Mouse (Mus musculus) neural tube, embryonic 11.5 days (tissue): ENCODE results near the gene Sh3bp4. TPM values are rescaled to one million over a fixed set of nuclear protein-coding genes. Genes with fewer than 3 reads are reported as not detected.
A peak's percentile ranks its signal among the peaks of the same experiment; 100 is the strongest.

Experiments used
- ATAC-seq: fragments of 200-750 bp; cut with Nextera tagmentation; 2 replicates; pipeline ENCODE4 v1.8.0; 2017; ENCODE audit warnings: moderate number of reproducible peaks, mild to moderate bottlenecking, moderate TSS enrichment, moderate library complexity; ENCODE audit not compliant: insufficient read depth, low FRiP score, low TSS enrichment
- DNase-seq: peaks from one replicate; pipeline ENCODE4 v3.0.0-alpha.2; 2015; ENCODE audit warnings: low spot score
- H3K27ac ChIP-seq: fragments of 300-500 bp; sonication (generic); 2 replicates; pipeline ENCODE4 v1.5.1; 2014; ENCODE audit warnings: low read depth, mild to moderate bottlenecking, low read length
- H3K27me3 ChIP-seq: fragments of 300-500 bp; sonication (generic); 2 replicates; pipeline ENCODE4 v1.6.1; 2014; ENCODE audit warnings: mild to moderate bottlenecking, low read length, mixed read lengths; ENCODE audit not compliant: control insufficient read depth, insufficient read depth
- H3K36me3 ChIP-seq: fragments of 300-500 bp; sonication (generic); 2 replicates; pipeline ENCODE4 v1.6.1; 2014; ENCODE audit warnings: mild to moderate bottlenecking, low read length, moderate library complexity, mixed read lengths; ENCODE audit not compliant: control insufficient read depth, insufficient read depth
- H3K4me1 ChIP-seq: fragments of 300-500 bp; sonication (generic); 2 replicates; pipeline ENCODE4 v1.6.1; 2014; ENCODE audit warnings: low read length, mixed read lengths; ENCODE audit not compliant: control insufficient read depth, insufficient read depth
- H3K4me2 ChIP-seq: fragments of 300-500 bp; sonication (generic); 2 replicates; pipeline ENCODE4 v1.6.1; 2014; ENCODE audit warnings: low read depth, mild to moderate bottlenecking, moderate library complexity
- H3K4me3 ChIP-seq: fragments of 300-500 bp; sonication (generic); 2 replicates; pipeline ENCODE4 v1.5.1; 2014; ENCODE audit warnings: low read depth, low read length
- H3K9ac ChIP-seq: fragments of 300-500 bp; sonication (generic); 2 replicates; pipeline ENCODE4 v1.6.1; 2014; ENCODE audit warnings: mild to moderate bottlenecking, low read length
- H3K9me3 ChIP-seq: fragments of 300-500 bp; sonication (generic); 2 replicates; pipeline ENCODE4 v1.6.1; 2016; ENCODE audit warnings: low read length; ENCODE audit not compliant: control insufficient read depth
- WGBS: fragments of 180-500 bp; shearing (Covaris S2); extraction: QIAGEN DNeasy Blood & Tissue Kit; methylation state at CpG from one replicate; pipeline ENCODE4 v1.1.7; 2014; 5-methylcytosine and 5-hydroxymethylcytosine counted together
- polyA plus RNA-seq: library from polyadenylated mRNA; unstranded; fragments of >200 nt; fragmentation: Nextera tagmentation; extraction: Ambion mirVana; gene quantifications from 2 replicates; pipeline ENCODE4 v1.2.1, GENCODE M21; 2014

The Sh3bp4 gene
- polyA plus RNA-seq, 1 experiment from 2014 or later = 35.9 TPM

- 0 out of 2 replicates have a peak overlapping the region, but pooled peaks have one; percentile 5 for H3K27ac ChIP-seq
- DNase-seq (no peak), ATAC-seq (no peak)
- no peak overlapping the region for H3K9ac ChIP-seq
- H3K4me2 ChIP-seq = no peak overlapping the region
- peaks cover 32% of the 10 kb centered on the region for H3K4me1 ChIP-seq
- no peaks in the 10 kb centered on the region for H3K36me3 ChIP-seq
- no peaks in the 10 kb centered on the region for H3K9me3 ChIP-seq
- WGBS = 20% methylated on average over 14 of the region's 14 CpGs
- H3K27me3 ChIP-seq = no peaks in the 10 kb centered on the region
- H3K4me3 ChIP-seq = no peak overlapping the region
These were observed 12.1 kb downstream of the Sh3bp4 start for GRCm38 (mm10) chr1:89082171-89082882.

GRCm38 (mm10) chr1:89086575-89087153 is 16.4 kb downstream of the Sh3bp4 start:
- 80% methylated on average over 9 of the region's 9 CpGs for WGBS
- peaks cover 26% of the 10 kb centered on the region for H3K4me1 ChIP-seq
- H3K9me3 ChIP-seq = no peaks in the 10 kb centered on the region
- H3K4me3 ChIP-seq = no peak overlapping the region
- no peak overlapping the region for H3K27ac ChIP-seq
- DNase-seq (no peak), ATAC-seq (no peak)
- H3K27me3 ChIP-seq = no peaks in the 10 kb centered on the region
- no peak overlapping the region for H3K9ac ChIP-seq
- H3K4me2 ChIP-seq = no peak overlapping the region
- H3K36me3 ChIP-seq = no peaks in the 10 kb centered on the region

- Histone ChIP-seq H3K9ac (no peak overlapping the region), H3K27me3 (no peaks in the 10 kb centered on the region), H3K9me3 (no peaks in the 10 kb centered on the region), H3K4me2 (no peak overlapping the region), H3K36me3 (no peaks in the 10 kb centered on the region), H3K4me3 (no peak overlapping the region), H3K27ac (no peak overlapping the region), H3K4me1 (peaks cover 30% of the 10 kb centered on the region)
- DNase-seq = no peak
- 75% methylated on average over 10 of the region's 10 CpGs for WGBS
- ATAC-seq = no peak
These were observed 17.9 kb downstream of the Sh3bp4 start for GRCm38 (mm10) chr1:89088144-89088543.

- DNase-seq = no peak
- Histone ChIP-seq H3K9ac (no peak overlapping the region), H3K27me3 (no peaks in the 10 kb centered on the region), H3K4me3 (no peak overlapping the region), H3K36me3 (no peaks in the 10 kb centered on the region), H3K27ac (no peak overlapping the region), H3K9me3 (no peaks in the 10 kb centered on the region), H3K4me2 (no peak overlapping the region), H3K4me1 (peaks cover 33% of the 10 kb centered on the region)
- ATAC-seq = no peak
- 75% methylated on average over 3 of the region's 3 CpGs for WGBS
These were observed 18.6 kb downstream of the Sh3bp4 start for GRCm38 (mm10) chr1:89088748-89089288.

- Histone ChIP-seq H3K4me1 (peaks cover 37% of the 10 kb centered on the region), H3K27ac (no peak overlapping the region)
- WGBS = 87% methylated on average over 21 of the region's 21 CpGs
These were observed 19.8 kb downstream of the Sh3bp4 start for GRCm38 (mm10) chr1:89089821-89090600.

GRCm38 (mm10) chr1:89090676-89091075 is 20.5 kb downstream of the Sh3bp4 start:
- H3K4me2 ChIP-seq = no peak overlapping the region
- H3K36me3 ChIP-seq = no peaks in the 10 kb centered on the region
- H3K27ac ChIP-seq = no peak overlapping the region
- no peaks in the 10 kb centered on the region for H3K27me3 ChIP-seq
- no peak for DNase-seq
- no peak for ATAC-seq
- H3K9ac ChIP-seq = no peak overlapping the region
- H3K4me3 ChIP-seq = no peak overlapping the region
- H3K9me3 ChIP-seq = no peaks in the 10 kb centered on the region
- WGBS = 83% methylated on average over 8 of the region's 8 CpGs
- peaks cover 43% of the 10 kb centered on the region for H3K4me1 ChIP-seq

More at GRCm38 (mm10) chr1:89089821-89090600, 19.8 kb downstream of the Sh3bp4 start:
- Histone ChIP-seq H3K9ac (no peak overlapping the region), H3K9me3 (no peaks in the 10 kb centered on the region), H3K36me3 (no peaks in the 10 kb centered on the region), H3K27me3 (no peaks in the 10 kb centered on the region), H3K4me3 (no peak overlapping the region), H3K4me2 (no peak overlapping the region)
- ATAC-seq (no peak), DNase-seq (no peak)

- Histone ChIP-seq H3K36me3 (no peaks in the 10 kb centered on the region), H3K4me1 (peaks cover 40% of the 10 kb centered on the region), H3K9me3 (no peaks in the 10 kb centered on the region), H3K9ac (no peak overlapping the region), H3K27ac (peak overlapping the region; percentile 39; the same call in 1 of the 2 replicates), H3K27me3 (no peaks in the 10 kb centered on the region), H3K4me2 (peak overlapping the region; percentile 35), H3K4me3 (no peak overlapping the region)
- ATAC-seq = no peak
- 55% methylated on average over 5 of the region's 5 CpGs for WGBS
- DNase-seq = no peak
These were observed 21.8 kb downstream of the Sh3bp4 start for GRCm38 (mm10) chr1:89092019-89092418.

GRCm38 (mm10) chr1:89092442-89092991 is 22.3 kb downstream of the Sh3bp4 start:
- Histone ChIP-seq H3K4me1 (peaks cover 39% of the 10 kb centered on the region), H3K27ac (peak overlapping the region; percentile 39; the same call in 1 of the 2 replicates), H3K4me3 (no peak overlapping the region), H3K36me3 (no peaks in the 10 kb centered on the region), H3K9ac (peak overlapping the region; percentile 10; the same call in 1 of the 2 replicates), H3K4me2 (peak overlapping the region; percentile 35), H3K9me3 (no peaks in the 10 kb centered on the region), H3K27me3 (no peaks in the 10 kb centered on the region)
- ATAC-seq (no peak), DNase-seq (peak; percentile 58)
- 12% methylated on average over 19 of the region's 19 CpGs for WGBS
